Mouse (Mus musculus) mature B cell (primary cell): ENCODE measurements around the gene Tshz3.

Experiments
- in situ Hi-C: fragments of 300-500 bp; cut with MboI; formaldehyde crosslinking; loops from 2 replicates; pipeline ENCODE4 v1.14.3; 2019

Gene Tshz3

GRCm38 (mm10) chr7:36697856-36698588 lies at the start of gene Tshz3:
TSS of gene Tshz3 (plus strand) at chr7:36698118.
- in situ Hi-C loops = no loop called here

DNA sequence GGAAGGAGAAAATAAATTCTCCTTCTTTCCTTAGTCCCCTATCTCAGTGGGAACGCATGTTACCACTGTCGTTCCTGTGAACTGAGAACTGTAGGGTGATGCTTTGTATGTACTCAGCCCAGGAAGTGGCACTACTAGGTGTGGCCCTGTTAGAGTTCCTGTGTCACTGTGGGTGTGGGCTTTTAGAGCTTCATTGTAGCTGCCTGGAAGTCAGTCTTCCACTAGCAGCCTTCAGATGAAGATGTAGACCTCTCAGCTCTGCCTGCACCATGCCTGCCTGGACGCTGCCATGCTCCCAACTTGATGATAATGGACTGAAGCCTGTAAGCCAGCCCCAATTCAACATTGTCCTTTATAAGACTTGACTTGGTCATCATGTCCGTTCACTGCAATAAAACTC lies 42.0 kb upstream of the Tshz3 start:
- in situ Hi-C loops = no loop called here

DNA sequence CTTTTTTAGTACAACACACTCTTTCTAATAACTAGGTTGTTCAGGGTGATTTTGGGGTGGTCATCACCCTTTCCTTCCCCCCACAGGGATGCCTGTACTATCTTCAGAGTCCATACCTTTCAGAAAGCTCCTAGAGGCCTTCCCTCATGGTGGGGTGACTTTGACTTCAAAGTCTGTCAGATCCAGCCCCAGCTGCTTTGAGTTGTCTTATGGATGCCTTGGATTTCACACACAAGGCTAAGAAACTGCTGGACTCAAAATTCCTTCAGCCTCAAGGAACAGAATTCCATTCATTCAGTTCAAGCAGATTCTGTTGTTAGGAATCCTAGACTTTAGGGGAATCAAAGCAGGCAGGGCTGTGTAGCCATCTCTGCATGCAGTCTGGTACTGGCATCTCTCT lies 41.5 kb upstream of the Tshz3 start:
- in situ Hi-C loops = no loop called here

- in situ Hi-C loops = no loop called here
These were observed 39.6 kb upstream of the Tshz3 start for GRCm38 (mm10) chr7:36658331-36658730.

- in situ Hi-C loops = no loop called here
These were observed 38.7 kb upstream of the Tshz3 start for GRCm38 (mm10) chr7:36659265-36659664.

DNA sequence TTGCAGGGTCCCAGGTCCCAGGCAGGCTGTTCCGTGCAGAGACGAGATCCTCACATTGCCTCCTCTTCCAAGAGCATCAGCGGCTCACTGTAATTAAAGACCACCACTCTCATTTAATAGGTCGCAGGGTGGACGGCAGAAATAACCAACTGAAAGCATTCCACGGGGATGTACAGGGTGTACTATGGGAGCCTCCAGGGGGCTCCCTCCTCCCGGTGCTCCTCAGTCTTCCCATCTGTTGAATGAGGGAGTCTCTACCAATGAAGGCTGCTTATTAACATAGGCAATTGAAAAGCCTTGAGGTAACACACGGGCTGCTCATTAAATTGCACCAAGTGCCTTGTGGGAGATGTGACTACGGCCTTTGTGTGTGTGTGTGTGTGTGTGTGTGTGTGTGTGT lies 37.3 kb upstream of the Tshz3 start:
- in situ Hi-C loops = no loop called here

DNA sequence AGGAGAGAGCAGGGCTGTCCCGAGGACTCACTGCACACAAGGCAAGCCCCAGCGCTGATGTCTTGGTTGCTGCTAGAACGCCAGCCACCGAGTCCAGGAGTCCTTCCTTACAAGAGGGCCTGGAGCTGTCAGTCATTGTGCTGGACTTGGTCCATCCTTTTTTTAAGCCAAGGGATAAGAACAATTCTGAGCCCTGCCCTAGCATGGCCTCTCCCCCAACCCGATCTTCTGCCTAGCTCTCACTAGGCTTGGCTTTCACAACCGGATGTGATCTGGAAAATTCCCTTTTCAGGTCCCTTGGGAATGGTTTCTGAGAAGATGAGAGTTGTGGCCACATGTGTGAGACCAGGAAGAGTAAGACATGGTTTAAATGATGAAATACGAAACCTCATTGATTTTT lies 34.5 kb upstream of the Tshz3 start:
- in situ Hi-C loops = no loop called here

DNA sequence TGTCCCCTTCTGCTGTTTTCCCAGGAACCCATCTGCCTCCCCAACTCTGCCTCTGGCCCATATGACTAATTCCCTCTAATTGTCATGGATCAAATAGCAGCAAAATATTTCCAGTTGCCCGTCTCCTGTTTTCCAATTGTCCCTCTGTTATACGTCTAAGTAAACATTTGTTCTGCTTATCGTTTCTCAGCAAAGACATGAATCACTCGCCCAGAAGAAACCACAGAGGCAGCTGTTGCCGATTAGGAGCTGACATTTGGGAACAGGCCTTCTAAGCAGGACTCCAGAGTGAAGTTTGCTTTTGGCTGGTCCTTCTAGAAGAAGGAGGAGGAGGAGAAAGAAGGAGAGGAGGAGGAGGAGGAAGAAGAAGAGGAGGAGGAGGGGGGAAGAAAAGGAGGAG lies 30.2 kb upstream of the Tshz3 start:
- in situ Hi-C loops = no loop called here

DNA sequence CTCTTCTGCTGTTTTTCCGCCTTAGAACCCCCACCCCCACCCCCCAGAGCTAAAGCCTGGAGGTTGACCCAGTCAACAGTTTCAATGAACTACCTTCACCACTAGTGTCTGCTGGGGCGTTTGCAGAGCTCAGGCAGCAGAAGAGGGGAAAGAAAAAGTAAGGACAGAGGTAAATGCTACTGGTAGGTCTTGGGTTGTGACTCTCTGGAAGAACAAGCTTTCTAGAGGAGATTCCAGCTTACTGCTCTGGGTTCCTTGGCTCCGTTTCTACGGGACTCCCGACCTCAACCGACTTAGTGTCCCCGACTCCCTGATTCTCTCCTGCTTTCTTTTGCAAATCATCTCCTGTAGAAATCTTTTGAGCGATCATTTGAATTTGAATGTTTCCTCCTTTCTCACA lies 19.9 kb upstream of the Tshz3 start:
- in situ Hi-C loops = no loop called here

GRCm38 (mm10) chr7:36678510-36678909 lies 19.4 kb upstream of the Tshz3 start:
- in situ Hi-C loops = no loop called here

- in situ Hi-C loops = no loop called here
These were observed 18.8 kb upstream of the Tshz3 start for GRCm38 (mm10) chr7:36679031-36679618.

- in situ Hi-C loops = no loop called here
These were observed 18.0 kb upstream of the Tshz3 start for GRCm38 (mm10) chr7:36679866-36680458.

GRCm38 (mm10) chr7:36687508-36687907 lies 10.4 kb upstream of the Tshz3 start:
- in situ Hi-C loops = no loop called here

DNA sequence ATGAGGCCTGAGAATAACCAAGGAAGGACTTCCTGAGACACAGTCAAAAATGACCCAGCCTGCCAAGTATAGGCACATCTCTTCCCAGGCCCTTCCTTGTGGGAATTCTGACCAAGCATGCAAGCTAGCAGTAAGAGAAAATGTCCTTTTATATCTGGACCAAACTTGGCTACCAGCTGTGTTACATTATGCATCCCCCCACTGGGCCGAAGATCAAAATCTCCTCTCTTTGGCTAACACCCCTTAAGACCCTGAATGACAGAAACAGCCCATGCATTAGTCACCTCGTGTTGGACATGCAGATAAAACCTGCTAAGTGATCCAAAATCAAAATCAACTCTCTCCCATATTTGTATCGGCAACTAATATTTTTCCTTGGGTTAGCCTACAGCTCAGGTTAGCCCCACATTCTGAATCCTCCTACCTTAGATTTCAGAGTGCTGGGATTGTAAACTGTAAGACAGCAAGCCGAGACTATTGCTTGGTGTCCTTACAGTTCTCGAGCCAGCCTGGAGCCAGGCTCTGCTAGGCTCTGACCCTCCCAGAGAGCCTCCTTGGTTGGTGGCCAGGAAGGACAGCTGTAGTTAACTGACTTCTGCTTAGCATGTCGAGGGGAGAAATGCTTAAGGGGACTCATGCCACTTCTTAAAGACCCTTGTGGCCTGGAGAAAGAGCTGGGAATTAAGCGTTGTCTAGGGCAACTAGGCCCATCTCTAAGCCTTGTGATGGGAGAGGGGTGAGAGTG lies 8.7 kb upstream of the Tshz3 start:
- in situ Hi-C loops = no loop called here

DNA sequence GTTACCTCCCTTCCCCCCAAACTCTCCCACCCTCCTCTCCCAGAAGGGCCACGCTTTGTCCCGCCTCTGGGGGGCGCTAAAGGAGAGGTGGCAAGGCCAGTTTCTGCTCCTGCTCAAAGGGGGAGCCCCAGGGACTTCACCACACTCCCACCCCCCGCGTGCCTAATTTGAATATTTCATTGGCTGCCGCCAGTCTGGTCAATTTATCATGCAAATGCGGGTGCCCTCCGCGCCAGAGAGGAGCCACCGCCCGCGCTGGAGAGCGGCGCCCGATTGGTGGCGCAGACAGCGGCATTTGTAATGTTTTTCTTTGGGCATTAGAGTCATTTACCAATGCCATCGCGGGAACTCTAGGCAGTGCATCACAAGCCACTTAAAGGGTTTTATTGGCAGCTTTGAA lies 7.4 kb upstream of the Tshz3 start:
- in situ Hi-C loops = no loop called here

DNA sequence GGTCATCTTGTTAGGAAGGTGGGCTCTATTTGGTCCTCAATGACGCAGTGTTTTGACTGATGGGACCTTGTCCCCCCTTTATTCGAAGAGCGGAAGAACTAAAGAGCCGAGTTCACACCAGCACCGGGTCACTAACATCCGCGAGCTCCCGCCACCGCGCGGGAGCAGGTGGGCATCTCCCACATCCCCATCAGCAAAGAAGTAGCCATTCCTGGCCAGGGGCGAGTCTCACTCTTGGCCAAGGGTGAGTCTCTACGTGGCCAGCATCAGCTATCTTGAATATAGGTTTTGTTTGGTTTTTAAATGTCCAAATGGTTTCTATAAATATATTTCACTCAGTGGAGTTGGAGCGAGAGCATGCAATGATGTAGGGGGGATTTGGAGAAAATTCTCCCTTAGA lies 6.3 kb upstream of the Tshz3 start:
- in situ Hi-C loops = no loop called here

GRCm38 (mm10) chr7:36692381-36692780 lies 5.5 kb upstream of the Tshz3 start:
- in situ Hi-C loops = no loop called here

GRCm38 (mm10) chr7:36693081-36693480 lies 4.8 kb upstream of the Tshz3 start:
- in situ Hi-C loops = no loop called here

GRCm38 (mm10) chr7:36694642-36695191 lies 3.2 kb upstream of the Tshz3 start:
- in situ Hi-C loops = no loop called here

GRCm38 (mm10) chr7:36695276-36695675 lies 2.6 kb upstream of the Tshz3 start:
- in situ Hi-C loops = no loop called here

DNA sequence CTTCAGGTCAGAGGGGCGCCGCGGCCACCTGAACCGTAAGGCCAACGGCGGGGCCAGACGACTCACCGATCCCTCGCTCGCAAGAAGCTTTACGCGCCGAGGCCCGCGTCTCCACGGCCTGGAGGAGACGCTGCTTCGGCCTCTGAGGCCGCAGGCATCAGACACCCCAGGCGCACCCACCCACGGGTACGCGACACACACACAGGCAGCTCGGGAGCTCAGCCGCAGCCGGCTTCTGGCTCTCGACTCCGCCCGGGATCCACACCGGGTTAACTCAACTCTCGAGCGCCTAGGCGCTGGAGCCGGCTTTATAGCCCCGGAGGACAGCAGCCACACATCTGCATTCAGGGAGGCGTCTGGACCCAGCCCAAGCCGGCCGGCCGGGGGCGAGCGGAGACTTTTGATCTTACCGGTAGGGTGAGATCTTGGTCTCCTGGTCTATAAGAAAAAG lies 2.1 kb upstream of the Tshz3 start:
- in situ Hi-C loops = no loop called here

DNA sequence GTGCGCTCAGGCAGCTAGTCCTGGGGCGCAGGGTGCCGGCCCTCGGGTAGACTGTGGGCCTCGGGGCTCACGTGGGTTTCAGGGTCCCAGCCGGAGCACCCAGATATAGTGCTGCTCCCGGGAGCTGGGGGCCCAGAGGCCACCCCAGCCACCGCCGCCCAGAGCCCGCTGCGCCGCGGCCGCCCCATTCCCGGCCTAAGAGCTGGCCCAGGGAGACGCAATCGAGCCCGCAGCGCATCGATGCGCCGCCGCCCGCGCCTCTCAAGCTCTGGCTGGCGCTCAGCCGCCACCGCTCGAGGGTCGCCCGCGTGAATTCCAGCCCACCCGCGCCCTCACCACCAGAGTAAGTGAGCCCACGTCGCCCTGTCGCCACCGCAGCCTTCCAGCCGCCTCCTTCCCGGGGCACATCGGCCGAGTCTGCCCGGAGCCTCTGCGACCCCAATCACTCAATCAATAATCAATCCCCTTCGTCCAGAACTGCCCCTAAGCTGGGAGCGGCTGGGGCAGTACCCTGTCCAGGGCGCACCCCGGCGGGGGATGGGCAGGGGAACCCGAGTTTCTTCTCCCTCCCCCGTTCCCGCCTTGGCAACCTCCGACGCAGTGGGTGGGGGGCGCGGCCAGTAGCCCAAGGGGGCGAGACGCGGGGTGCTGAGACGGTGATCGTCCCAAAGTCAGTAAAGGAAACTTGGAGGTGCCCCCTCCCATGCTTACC lies 1.4 kb upstream of the Tshz3 start:
- in situ Hi-C loops = no loop called here
